Mouse (Mus musculus) fibroblast of lung, adult 2 months (primary cell): ENCODE results near the gene Phldb1.

Source experiments
- DNase-seq: peaks from one replicate; pipeline ENCODE4 v3.0.0-alpha.2; 2011; ENCODE audit warnings: low read depth

Phldb1 gene

GRCm38 (mm10) chr9:44708925-44709324 is 26.1 kb downstream of the Phldb1 start:
- DNase-seq, result no peak

DNA sequence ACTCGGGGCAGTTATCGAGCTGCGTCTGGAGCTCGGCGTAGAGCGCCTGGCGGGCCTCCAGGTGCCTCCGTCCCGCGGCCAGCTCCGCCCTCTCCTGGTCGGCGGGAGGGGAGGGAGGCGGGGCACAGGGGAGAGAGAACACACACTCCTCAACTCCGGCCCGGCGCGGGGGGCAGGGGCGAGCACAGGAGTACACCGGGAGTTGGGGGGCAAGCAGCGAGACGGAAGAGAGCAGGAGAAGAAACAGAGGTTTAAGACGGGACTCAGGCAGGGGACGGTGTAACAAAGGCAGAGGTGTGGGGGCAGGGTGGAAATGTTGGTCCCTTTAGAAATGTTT is 26.6 kb downstream of the Phldb1 start:
- no peak for DNase-seq

- DNase-seq, result no peak
Observed at GRCm38 (mm10) chr9:44707749-44708428, 27.1 kb downstream of the Phldb1 start.

DNA sequence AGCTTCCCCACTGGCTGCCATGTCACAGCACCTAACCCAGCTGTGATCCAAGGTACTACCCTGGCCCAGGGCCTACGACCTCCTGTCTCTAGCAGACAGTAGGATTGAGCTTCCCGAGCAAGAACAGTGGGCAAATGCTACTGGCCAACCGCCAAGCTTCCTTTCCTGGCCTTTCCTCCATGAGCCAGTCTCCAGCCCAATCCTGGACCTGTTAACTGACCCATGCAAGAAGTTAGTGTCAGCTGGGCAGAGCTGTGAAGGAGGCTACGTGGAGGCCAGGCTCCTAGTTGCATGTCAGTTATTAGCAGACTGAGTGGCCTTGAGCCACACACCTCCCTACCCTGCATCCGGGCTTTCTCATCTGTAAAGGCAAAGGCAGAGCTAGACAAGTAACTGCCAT is 35.3 kb downstream of the Phldb1 start:
- no peak for DNase-seq

GRCm38 (mm10) chr9:44699196-44699595 is 35.8 kb downstream of the Phldb1 start:
- DNase-seq, result no peak

- DNase-seq, result no peak
Observed at GRCm38 (mm10) chr9:44697866-44698265, 37.1 kb downstream of the Phldb1 start.

GRCm38 (mm10) chr9:44693071-44693470 is 41.9 kb downstream of the Phldb1 start:
- no peak for DNase-seq

DNA sequence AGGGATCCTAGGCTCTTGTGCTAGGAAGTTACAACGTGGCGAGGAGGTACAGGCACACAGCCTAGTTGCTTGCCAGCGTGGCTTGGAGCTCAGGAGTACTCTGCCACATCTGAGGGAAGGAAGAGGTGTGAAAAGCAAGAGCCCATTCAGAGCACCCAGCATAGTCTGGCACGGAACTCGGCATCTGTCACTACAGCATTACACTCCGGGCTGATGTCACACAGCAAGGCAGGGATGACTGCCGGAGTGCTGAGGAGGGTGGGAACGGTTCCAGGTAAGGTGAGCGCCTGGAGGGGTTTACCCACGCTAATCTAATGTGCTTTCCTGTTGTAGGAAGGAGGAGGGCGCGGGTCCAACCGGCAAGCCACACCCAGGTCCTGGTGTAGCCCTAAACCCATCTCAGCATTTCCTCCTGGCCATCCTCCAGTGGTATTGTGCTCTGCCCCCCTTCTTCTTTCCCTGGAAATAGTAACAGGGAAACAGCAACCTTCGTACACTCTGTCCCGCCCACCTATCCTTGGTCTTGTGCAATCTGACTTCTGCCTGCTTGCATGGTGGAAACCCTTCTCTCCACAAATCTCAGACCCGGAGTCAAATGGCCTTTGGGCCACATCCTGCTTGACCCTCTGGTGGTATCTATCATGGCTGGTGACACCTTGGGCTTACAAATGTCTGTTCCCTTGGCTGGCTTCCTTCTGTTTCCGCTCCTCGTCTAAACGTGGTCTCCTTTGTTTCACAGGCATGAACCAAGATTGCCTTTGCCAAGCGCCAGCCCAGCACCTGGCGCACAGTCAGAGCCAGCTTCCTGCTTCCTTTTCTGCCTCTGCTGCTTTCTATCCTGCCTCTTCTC is 43.1 kb downstream of the Phldb1 start:
- no peak for DNase-seq

DNA sequence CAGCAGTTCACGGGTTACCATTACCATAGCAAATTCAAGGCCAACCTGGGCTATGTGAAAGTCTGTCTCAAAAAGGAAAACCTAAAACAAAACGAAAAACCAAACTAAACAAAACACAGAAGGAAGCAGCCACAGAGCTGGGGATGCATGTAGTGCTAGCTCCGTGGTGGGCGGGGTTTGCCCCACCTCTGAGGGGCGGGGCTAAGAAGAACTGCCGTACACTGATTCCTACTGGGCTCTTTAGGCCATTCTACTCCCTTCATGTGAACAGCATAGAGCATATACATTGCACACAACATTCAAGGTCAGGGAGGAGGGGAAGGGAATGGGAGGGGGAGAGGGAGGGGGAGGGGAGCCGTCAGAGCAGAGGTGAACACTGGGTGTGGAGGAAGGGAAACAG is 44.4 kb downstream of the Phldb1 start:
- DNase-seq, result no peak

DNA sequence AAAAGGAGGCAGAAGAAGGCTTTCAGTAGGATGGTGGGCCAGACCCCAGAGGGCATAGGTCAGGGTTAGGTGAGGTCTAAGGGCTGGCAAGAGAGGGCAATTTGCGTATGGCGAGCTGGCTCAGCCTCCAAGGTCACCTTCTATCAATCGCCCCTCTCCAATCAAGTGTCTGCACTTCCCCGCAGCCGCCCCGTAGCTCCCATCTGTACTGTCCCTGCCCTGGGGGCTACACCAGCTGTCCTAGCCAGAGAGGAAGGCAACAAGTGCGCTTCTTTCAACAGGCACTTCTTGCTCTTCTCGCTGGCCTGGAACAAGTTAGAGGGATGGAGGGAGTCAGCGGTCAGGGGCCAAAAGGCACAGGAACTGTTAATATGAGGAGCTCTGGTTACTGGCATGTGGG is 47.0 kb downstream of the Phldb1 start:
- DNase-seq, result no peak

DNA sequence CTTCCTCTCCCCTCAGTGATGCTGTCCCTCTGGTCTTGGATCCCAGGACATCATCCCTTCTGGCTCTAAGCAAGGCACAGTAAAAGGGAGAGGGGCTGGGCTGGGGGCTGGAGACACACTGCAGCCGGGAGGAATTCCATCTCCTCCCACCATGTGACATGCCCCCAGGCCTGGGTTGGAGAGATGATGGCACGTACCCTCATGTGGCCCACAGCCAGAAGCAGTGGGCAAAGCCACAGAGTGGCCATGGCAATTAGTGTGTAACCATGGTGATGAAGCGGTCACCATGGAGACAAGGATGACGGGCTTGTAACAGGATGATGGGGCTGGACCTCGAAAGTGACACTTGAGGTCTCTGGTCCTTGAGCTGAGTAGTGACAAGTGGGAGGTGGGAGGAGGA is 48.4 kb downstream of the Phldb1 start:
- no peak for DNase-seq

- DNase-seq, result no peak
Observed at GRCm38 (mm10) chr9:44685346-44686330, 49.4 kb downstream of the Phldb1 start.

- DNase-seq, result no peak
Observed at GRCm38 (mm10) chr9:44683046-44683445, 52.0 kb downstream of the Phldb1 start.

GRCm38 (mm10) chr9:44679565-44679964 is 55.4 kb downstream of the Phldb1 start:
- DNase-seq, result no peak

- DNase-seq, result no peak
Observed at GRCm38 (mm10) chr9:44678288-44678871, 56.6 kb downstream of the Phldb1 start.

DNA sequence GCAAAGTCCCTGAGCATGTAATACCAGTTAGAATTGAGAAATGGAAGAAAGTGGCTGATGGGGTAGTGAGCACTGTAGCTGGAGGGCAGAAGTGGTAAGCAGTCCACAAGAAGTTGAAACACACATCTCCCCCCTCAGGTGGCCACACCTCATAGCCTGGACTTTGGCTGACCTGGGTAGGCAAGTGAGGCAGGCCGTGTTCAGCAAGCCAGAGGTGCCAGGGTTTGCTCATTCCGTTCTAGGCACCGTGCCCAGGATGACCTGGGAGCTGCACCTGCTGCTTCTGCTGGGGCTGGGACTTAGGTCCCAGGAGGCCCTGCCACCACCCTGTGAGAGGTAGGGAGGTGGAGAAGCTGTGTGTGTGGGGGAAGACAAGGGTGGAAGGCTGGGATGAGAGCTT is 62.0 kb downstream of the Phldb1 start, which contains the start of gene Treh:
Treh (plus strand) TSS at position 229 of the 400 bp plus-strand sequence.
- DNase-seq, result no peak

DNA sequence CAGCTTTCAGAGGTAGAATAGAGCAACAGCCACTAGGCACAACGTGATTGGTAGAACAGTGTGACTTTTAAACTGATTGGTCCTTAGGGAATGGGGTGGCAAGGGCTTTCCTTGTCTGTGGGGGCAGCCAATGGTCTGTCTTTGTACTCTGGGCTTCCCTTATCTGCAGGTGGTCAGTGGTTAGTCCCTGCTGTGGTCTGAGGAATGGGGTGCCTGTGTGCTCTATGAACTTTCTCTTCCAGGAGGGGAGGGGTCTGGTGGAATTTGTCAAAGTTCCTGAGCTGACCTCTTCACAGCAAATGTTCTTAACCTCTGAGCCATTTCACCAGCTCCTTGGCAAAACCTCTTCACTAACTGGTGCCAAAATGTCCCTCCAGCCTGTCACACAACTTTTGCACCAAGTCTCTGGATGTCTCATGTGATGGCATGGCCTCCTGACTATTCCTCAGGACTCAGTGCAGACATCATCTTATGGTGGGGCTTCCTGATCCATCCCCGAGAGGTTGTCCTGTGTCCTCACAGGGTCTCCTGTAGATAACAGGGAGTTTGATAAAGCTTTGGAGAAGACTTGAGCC is 62.6 kb downstream of the Phldb1 start:
- DNase-seq, result no peak

- no peak for DNase-seq
Observed at GRCm38 (mm10) chr9:44671416-44671815, 63.6 kb downstream of the Phldb1 start.

DNA sequence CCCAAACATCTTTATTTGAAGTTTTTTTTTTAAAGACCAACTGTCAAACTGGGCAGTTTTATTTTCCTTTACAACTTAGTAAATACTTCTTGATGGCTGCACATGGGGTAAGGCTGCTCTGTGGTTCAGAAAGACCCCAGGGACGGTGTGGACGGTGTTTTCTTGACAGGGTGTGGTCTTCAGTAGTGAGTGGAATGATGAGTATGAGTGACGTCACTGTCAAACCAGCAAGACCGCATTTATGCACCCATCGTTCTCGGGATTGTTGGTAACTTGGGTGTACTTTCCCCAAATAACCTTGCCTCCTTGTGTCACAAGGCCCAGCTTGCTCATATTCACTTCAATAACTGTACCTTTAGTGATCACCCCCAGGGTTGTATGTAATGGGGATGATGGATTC is 71.3 kb downstream of the Phldb1 start:
- DNase-seq, result no peak

- DNase-seq, result peak; percentile 53
Observed at GRCm38 (mm10) chr9:44655098-44656066, 79.6 kb downstream of the Phldb1 start.
